Mouse (Mus musculus): ENCODE data around the gene Gm10775.

Gene Gm10775

DNA sequence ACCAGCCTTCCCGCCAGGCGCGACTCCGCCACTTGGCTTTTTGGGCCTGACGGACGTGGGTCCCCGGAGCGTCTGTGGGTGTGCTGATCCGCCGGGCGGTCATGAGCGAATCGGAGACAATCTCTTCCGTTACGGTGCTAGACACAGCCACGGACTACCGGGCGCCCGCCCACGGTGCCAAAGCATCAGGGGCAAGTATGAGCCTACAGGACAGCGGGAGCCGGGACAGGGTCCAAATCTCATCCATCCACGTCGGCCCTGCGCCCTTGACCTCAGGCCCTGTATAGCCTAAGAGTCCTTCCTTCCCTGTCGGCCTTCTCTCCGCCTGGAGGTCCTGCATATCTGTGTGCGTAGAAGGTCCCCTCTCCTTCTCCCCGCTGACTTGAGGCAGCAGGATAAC lies at the start of gene Gm10775:
Gene Gm10775, plus strand, starts transcription at position 301 of the 400 bp plus-strand sequence.
- DNase-seq (ENCODE audit: low read depth, low spot score) = no peak

DNA sequence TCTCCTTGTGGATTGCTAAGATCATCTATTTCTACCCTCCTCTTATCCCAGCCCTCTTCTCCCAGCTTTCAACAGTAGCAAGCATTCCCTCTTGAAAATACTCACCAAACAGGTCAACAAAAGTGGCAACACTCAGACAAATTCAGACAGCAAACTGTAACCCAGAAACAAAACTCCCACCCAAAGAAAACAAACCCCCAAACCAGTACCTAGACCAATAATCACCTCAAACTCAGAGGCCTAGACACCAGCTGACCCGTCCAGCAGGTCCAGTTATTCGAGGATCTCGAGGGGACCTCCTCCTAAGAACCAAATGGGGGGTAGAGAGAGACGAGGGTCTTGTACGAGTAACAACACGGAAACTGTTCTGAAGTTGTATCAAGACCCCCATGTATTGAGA lies 33.4 kb upstream of the Gm10775 start:
- no peak for DNase-seq (ENCODE audit: low read depth, low spot score)

DNA sequence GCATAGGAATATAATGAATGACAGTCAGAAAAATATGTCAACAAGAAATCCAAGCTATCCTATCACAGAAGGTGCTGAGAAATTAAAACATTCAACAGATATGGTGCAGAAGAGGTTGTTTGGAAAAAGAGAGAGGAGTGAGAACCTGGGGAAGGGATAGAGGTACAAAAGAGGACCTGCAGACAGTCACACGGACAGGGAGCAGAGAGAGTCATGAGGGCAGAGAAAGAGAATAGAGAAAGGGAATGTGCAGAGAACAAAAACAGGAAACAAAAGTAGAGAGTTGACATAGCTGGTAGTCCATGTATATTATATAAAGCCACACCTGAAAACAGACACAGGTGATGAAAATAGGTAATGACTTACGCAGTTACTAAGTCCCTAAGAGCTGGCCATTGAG lies 32.7 kb upstream of the Gm10775 start:
- no peak for DNase-seq (ENCODE audit: low read depth, low spot score)

DNA sequence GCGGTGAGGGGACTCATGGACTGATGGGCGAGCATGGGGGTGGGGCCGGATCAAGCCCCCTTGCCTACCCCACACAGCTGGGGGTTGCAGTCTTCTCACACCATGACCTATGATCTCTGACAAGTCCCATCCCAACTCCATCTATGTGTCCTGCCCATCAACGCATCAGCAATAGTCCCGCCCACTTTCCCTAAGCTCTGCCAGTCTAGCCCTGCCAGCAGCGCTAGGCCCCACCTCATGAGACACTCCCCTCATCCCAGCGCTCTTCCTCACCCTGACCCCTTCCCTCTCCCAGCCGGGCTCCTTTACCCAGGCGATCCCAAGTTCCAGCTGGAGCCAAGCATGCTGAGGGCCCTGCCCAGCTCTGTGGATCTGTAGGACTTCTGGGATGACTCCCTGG lies 22.1 kb upstream of the Gm10775 start:
- DNase-seq (ENCODE audit: low read depth, low spot score) = no peak

DNA sequence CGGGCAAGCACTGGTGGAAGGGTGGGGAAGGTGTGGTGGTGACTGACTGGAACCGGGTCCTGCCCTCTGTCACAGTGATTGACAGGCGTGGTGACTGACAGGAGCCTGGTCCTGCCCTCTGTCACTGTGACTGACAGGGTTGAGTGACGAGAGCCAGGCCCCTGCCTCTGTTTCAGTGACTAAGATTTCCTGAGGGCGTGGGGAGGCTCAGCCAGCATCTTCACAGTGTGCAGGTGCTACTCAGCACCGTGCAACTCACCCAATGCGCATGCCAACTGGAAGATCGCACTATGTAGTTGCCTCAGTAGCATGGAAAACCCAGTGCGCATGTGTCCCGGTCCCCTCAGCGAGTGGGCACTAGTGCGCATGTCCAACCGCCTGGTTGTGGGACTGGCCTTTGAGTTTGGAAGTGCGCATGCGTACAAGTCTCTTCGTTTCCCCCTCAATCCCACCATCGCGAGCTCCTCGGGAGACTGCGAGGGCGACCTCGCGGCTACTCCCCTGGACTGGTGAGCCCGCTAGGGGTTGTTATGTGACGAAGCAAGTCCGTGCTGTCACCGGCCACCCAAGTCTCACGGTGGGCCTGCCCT lies 18.7 kb upstream of the Gm10775 start:
- DNase-seq (ENCODE audit: low read depth, low spot score) = peak; percentile 91

DNA sequence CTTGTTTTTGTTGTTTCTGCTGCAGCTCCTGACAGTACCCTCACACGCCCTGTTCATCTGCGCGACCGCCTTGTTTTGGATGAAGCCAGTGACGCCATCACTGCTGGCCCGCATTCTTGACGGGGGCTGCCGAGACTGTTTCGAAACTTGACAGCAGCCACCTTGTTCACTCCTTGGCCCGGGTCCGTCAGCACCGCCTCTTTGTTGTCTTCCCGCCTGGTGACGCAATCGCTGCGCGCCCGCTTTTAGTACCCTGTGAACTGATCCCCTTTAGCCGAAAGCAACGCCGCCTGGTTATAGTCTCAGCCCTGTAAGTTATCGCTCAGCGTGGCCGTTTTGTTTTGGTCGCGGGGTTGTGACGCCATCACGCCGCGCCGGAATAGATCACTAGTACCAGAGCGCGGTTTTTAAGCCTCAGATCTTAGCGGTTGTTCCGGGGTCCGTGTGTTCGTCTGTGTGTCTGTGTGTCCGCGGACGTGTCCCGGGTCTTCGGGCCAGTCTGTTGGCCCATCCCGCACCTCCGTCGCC lies 18.2 kb upstream of the Gm10775 start:
- peak; percentile 81 for DNase-seq (ENCODE audit: low read depth, low spot score)

DNA sequence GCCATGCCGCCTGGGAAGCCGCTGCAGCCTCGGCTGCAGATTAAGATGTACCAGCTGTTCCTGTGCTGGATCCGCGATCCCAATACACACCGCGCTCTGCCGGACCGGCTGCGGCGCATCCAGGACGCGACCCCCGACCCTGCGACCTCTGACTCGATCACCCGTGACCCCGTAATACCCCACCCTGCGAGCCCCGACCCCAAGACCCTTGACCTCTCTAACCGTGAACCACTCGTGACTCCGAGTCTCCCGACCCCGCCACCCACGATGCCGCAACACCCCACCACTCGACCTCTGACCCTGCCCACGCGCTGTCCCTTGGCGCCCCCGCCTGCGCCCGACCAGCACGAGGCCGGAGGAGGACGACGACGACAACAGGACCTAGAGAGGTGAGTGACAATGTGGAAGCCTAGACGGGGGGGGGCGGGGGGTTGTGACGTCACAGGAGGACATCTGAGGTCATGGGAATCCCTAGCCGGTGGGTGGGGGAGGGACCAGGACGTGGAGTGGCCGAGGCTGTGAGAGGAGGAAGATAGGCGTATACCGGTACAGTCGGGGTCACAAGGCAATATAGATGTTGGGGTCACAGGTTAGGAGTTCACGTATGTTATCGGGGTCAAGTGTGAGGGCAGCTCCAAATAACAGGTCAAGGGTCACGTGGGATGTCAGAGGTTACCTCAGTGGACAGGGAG lies 17.6 kb upstream of the Gm10775 start:
- no peak for DNase-seq (ENCODE audit: low read depth, low spot score)

DNA sequence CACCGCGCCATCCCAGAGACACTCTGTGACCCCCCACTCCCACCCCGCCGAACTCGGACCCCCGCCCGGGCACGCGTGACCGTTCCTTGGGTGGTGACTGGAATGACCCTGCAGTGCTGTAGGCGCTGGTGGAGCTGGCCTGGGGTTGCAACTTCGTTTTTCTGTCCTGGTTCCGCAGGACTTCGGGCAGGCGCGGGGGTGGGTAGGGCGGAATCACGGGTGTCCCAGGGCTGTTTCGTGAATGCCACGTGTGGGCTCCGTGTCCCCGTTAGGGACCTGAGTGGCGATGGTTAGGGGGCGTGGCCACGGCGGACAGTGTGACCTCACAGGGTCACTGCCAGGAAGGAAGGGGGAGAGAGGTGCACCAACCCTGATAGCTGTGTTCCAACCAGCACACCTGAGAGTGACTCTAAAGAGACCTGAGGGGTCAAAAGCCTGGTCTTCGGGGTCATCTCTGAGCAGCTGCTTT lies 17.0 kb upstream of the Gm10775 start:
- no peak for DNase-seq (ENCODE audit: low read depth, low spot score)

DNA sequence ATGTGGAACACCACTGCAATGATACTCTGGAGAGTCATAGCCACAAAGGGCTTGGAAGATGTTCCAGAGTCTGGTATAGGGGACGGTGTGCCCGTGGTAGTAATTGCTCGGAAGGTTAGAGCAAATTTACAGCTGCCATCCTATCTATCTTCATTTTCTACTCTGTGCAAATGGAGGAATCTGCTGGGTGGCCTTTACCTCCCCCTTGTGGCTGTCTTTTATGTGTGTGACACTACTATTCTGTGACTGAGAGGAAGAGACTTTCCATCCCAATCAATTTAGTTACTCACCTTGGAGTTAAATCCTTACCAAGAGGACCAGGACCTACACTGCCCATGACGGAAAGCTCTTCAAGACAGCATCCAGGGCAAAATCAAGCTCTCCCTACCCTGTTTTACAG lies 16.1 kb upstream of the Gm10775 start:
- DNase-seq (ENCODE audit: low read depth, low spot score) = no peak

DNA sequence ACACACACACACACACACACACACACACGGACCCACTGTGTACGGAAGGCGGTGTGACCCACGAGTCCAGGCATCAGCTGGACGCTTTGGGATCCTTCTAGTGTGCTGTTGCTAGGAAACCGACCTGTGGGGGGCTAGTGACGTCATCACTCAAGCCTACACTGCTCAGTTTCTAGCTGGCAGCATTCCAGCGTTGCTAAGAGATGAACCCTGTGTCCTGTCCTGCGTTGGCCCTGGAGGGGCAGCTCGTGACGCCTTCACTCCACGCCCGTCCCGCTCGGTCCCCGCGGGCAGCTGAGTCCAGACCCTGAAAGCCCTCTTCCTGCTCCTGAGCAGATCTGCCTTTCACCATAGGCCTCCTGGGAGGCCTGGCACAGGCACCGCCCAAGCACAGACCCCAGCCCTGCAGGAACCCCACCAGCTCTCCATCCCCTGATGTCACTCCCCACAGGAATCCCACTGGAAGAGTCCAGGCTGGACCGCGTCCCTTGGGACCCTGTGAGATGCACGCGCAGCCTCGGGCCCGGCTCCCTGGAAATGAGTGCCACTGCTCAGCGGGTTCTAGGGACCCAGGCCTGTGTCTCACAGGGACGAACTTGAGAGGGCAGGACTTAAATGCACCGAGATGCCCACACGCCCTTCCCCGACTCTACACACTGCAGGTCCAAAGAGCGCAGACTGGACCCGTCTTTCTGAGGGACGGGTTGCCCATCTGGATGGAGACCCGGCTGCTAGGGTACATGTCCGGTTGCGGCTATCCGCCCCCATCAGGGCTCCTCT lies 974 bp upstream of the Gm10775 start:
- DNase-seq (ENCODE audit: low read depth, low spot score) = no peak

DNA sequence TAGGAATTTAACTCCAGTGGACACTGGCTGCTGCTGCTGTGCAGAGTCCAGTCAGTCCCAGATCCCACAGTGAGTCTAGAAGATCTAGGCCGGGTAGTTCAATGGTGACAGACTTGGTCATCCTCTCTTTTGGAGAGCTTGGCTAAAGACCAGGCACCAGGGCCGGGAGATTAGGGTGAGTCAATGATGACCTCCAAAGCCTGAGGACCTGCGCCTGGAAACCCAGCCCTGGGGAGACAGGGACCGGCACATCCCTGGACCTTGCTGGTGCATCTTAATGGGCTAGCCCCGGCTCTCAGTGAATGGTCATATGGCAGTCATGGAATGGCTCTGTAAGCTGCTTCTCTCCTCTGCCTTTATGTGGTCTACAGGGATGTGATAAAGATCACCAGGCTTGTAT lies 2.7 kb downstream of the Gm10775 start:
- no peak for DNase-seq (ENCODE audit: low read depth, low spot score)

DNA sequence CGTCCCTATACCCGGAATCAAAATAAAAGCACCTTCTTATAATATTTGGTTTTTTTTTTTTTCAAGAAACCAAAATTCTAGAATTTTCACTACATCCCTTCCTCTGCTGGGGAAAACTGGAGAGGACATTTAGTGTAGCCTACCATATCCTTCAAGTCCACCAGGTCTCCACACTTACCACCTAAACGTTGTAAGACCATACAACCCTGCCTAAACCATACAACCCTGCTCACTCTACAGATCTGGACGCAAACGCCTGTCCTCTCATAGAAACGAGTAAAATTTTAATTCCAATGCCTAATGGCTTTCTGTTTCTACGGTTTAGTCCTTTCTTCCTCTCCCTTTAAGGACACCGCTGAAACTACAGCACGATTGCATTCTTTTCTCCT lies 18.6 kb downstream of the Gm10775 start:
- no peak for DNase-seq (ENCODE audit: low read depth, low spot score)

DNA sequence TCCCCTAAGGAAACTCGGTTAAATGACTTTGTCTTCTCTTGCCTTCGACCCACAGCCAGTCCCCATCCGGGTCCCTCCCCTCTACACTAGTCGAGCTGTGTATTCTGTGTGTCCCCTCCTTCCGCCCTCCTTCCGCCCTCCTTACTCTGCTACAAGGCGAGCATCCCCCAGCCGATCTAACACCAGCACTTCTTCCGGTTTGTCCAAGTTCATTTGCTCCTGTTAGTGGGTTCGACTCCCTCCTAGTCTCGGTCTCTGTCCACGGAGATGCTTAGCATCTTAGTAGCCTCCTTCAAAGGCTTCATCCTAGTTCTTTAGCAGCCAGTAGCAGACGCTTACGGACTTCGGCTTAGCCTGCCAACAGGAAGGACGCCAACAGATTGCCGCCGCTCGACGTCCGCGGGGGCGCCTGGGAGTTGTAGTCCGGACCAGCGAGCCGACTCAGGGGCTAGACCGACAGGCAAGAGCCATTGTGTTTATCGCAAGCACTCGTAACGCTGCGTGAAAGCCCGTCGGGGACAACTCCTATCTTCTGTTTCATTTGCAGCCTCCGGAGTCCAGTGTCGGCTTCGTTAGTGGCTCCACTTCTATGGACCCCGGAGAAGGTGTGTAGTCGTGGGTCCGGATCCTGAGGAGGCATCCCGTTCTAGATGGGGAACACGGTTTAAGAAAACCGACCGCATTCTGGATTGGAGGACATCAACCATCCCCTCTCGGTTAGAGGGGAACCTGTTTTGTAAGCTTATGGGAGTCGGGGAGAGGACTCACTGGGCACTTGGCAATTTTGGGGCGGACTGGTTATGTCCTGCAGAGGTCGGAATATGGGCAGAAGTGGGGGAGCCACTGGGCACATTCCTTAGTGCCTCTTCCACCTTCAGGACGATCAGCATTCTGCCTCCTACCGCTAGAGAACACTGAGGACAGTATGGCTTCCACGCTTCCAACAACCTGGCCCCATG lies 19.3 kb downstream of the Gm10775 start, which contains the start of gene Zfp369:
Gene Zfp369, plus strand, starts transcription at position 432 of the 959 bp plus-strand sequence.
- DNase-seq (ENCODE audit: low read depth, low spot score) = peak; percentile 67

DNA sequence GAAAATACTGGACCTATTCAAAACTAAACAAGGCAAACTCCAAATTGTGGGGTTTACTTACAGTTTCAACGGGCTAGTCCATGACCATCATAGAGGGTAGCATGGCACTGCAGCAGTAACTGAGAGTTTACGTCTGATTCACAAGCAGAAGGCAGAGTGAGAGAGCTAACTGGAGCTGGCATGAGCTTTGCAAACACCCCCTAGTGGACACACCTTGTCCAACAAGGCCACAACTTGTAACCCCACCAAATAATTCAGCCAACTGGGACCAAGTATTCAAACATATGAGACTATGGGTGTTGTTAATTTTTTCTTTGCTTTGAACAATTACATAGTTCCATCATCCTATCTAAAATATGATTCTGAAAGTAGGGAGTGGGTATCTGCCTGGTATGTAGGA lies 27.4 kb downstream of the Gm10775 start:
- no peak for DNase-seq (ENCODE audit: low read depth, low spot score)

DNA sequence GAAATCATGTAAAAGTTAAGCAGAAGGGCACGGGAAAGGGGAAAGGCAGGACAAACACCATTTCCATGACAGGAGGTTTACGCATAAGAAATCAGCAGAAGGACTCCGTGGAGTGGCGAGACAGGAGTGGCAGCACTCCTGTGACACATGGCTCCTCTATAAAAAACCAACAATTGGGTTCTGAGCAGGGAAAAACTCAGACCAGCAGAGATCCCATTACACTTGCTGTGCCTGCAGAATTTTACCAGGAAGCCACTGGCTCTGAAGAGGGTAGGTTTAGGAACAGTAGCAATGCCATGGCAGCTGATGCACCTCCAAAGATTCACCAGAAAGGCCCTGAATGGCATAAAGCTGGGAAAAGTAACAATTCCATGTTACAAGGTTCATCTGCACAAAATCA lies 37.0 kb downstream of the Gm10775 start:
- no peak for DNase-seq (ENCODE audit: low read depth, low spot score)
